Mouse (Mus musculus) effector memory CD4-positive, alpha-beta T cell, adult 5 months (primary cell): ENCODE results near the gene Stoml1. TPM values are rescaled to one million over a fixed set of nuclear protein-coding genes. Genes with fewer than 3 reads are reported as not detected.

ENCODE experiments used
- polyA plus RNA-seq: library from polyadenylated mRNA; unstranded; fragments of 100-300 nt; shearing (Covaris generic); gene quantifications from one replicate; pipeline ENCODE4 v1.2.1, GENCODE M21; 2017

Stoml1 gene
- polyA plus RNA-seq: 13.4 TPM

DNA sequence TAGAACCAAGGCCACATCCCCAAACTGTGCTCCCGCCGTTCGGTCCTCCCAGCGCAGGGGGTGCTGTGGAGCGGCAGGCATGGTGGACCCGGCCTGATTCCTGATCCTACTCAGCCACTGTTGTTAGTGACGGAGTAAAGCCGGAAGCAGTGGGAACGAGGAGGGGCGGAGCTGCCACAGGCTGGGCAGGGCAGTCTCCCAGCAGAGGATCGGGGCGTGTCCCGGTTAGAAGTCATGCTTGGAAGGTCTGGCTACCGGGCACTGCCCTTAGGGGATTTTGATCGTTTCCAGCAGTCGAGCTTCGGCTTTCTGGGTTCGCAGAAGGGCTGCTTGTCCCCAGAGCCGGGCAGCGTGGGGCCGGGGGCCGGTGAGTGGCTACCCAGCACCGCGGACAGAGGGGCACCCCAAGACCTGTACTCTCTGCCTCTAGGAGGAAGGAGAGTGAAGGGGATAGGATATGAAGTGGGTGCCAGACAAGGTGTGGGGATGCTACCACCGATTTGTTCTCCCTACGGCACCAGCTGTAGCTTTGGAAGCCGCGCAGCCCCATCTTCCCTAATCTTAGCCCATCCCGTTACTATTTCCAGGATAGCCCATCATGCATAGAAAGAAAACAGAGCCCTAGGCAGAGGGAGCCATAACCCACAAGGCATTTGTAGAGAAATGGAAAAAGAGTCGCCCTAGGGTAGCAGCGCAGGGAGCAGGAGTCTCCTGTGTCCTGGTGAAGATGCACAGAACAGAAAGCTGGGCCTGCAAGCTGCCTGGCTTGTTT lies at the start of gene Stoml1:
Gene Stoml1 (plus strand): TSS at position 132 of the 772 bp plus-strand sequence.

DNA sequence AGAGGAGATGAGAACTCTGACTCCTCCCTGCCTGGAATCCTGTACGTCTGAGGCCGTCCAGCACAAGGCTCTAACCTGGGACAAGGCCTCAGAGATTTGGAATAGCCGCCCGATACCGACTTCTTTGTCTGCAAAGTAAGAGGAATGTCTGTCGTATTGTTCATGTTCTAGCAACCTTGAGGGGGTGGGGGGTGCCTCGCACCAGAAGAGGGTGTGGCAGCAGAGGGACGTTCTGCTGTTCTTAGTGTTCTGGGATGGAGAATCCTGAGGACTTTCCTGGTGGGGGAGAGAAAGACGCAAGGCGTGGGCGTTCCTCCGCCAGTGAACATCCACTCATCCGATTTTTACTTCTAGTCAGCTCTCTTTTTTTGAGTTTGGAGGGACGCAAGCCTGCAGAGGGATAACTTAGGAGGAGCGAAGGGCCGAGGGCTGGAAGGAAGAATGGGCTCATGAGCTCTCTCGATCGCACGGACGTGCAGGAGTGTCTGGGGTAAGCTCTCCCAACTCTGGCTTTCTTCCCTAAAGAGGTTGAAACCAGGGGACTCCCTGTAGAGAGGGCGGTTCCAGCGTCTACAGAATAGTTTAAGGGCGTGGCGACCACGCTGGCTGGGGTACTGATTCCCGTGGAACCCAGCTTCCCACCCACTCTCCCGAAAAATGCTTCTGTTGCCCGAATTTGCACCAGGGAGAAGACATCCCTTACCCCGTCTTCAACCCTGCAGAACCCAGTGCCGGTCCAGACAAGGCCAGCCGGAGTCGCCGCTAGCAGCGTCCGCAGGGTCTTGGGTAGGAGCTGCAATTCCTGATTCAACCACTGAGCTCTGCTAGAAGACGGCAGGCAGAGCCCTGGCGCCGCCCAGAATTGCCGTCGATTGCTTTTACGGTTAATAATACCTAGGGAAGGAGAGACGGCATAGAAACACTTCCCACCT lies 49.2 kb upstream of the Stoml1 start, which contains the start of the genes Islr and Islr2:
Gene Islr (minus strand): TSS at position 791 of the 932 bp plus-strand sequence.
Gene Islr2 (minus strand): TSS at position 804 of the 932 bp plus-strand sequence.

DNA sequence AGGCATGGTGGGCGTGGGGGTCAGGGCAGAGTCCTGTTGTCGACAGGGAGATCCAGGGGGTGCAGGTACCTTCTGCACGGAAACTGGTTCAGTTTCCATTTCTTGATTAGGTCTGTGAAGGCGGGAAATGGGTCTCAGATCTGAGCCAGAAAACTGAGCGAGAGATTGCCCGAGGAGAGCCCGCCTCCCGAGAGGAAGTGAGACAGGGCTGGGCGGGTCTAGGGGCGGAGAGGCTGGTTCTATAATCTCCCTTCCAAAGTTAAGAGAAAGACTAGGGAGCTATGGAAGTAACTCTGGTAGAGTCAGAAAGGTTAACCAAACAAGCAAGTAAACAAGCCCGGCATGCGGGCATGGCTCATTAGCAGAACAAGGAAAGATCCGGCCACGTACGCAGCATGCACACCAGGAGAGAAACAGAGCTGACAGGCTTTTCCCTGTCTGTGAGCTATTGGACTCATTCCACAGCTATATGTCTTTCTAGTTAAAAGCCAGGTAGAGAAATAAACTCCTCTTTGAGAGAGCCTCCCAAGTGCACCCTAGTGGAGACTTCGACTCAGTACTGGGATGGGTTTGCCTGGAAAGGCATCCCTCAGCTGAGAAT lies 3.3 kb upstream of the Stoml1 start, which contains the start of gene Pml:
Gene Pml (minus strand): TSS at position 195 of the 601 bp plus-strand sequence.

Other genes with a start within 250 kb of the Stoml1 start
- gene Cyp11a1, start 246.8 kb upstream of the Stoml1 start, polyA plus RNA-seq: not detected
- not detected for gene Stra6, start 189.4 kb upstream of the Stoml1 start, polyA plus RNA-seq
- not detected for gene Ccdc33, start 134.3 kb upstream of the Stoml1 start, polyA plus RNA-seq
- gene Islr, start 48.9 kb upstream of the Stoml1 start, polyA plus RNA-seq: not detected
- gene Islr2, start 48.8 kb upstream of the Stoml1 start, polyA plus RNA-seq: not detected
- gene Pml, start 3.4 kb upstream of the Stoml1 start, polyA plus RNA-seq: 41.4 TPM
- not detected for gene Loxl1, start 60.0 kb downstream of the Stoml1 start, polyA plus RNA-seq
- gene Tbc1d21, start 117.3 kb downstream of the Stoml1 start, polyA plus RNA-seq: not detected
- gene Insyn1, start 235.4 kb downstream of the Stoml1 start, polyA plus RNA-seq: not detected